Comparison of ENCODE assay signal across 16 mouse cellular contexts in genomic region chr15:7031297-7032043, GRCm38 (mm10). TPM values are rescaled to one million over a fixed set of nuclear protein-coding genes. Genes with fewer than 3 reads are reported as not detected.
DNase-seq lines count a peak whose midpoint lies in the region; ATAC-seq and TF ChIP-seq lines count a peak whose summit lies in the region.
"Had no signal": no experiment of that assay in that cellular context is flagged by ENCODE, and none has a peak within 500 bp of the region (broad histone marks: within the 10 kb centered on the region; RNA-seq: fewer than 3 reads in every experiment).

No protein-coding gene starts in this region.

- DNase-seq in CD4-positive, CD25-positive, alpha-beta regulatory T cell, adult 2 months (ENCODE audit: low read depth, low spot score): peak; percentile 1
- peak; percentile 24 for DNase-seq in midbrain, postnatal 0 days (ENCODE audit: low spot score)
- peak; percentile 82 for DNase-seq in skeletal muscle tissue, adult 2 months (ENCODE audit: low read depth, low spot score)
- no peak for DNase-seq in kidney, adult 8-10 months
- DNase-seq: cerebellum, postnatal 25 days; kidney, postnatal 14 days; right cerebral cortex, postnatal 14 days had no signal

- no peaks in the 10 kb centered on the region for H3K36me3 ChIP-seq in heart, embryonic 14.5 days (ENCODE audit: control insufficient read depth, insufficient read depth, low read length)
- no peaks in the 10 kb centered on the region for H3K36me3 ChIP-seq in heart, embryonic 11.5 days (ENCODE audit: control insufficient read depth, insufficient read depth, low read length)
- H3K36me3 ChIP-seq in midbrain, postnatal 0 days (ENCODE audit: insufficient read depth, low read length): no peaks in the 10 kb centered on the region
- H3K36me3 ChIP-seq in midbrain, embryonic 16.5 days (ENCODE audit: control insufficient read depth, insufficient read depth, low read length): no peaks in the 10 kb centered on the region
- H3K36me3 ChIP-seq: embryonic facial prominence, embryonic 13.5 days; forebrain, embryonic 12.5 days; limb, embryonic 13.5 days; lung, embryonic 15.5 days had no signal

- no peak for ATAC-seq in CD4-positive, CD25-positive, alpha-beta regulatory T cell, adult 4 months
- no peak for ATAC-seq in heart, embryonic 14.5 days (ENCODE audit: insufficient number of reproducible peaks, insufficient read depth, low FRiP score, low read depth)
- ATAC-seq in heart, embryonic 11.5 days (replicated peaks; ENCODE audit: insufficient number of reproducible peaks, low FRiP score, low TSS enrichment): no peak
- no peak for ATAC-seq in midbrain, postnatal 0 days (ENCODE audit: low FRiP score)
- no peak for ATAC-seq in midbrain, embryonic 16.5 days
- ATAC-seq: intestine, embryonic 16.5 days had no signal

- H3K27ac ChIP-seq in heart, embryonic 14.5 days (replicated peaks in 1 of 2; ENCODE audit: control insufficient read depth in 1 of 2, insufficient read depth in 1 of 2, low read depth in 2 of 2, low read length in 2 of 2): no peak overlapping the region; a peak in 1 of 4 replicates
- no peak overlapping the region for H3K27ac ChIP-seq in heart, embryonic 11.5 days (ENCODE audit: low read depth, low read length)
- no peak overlapping the region for H3K27ac ChIP-seq in midbrain, postnatal 0 days (ENCODE audit: low read depth, low read length)
- H3K27ac ChIP-seq in midbrain, embryonic 16.5 days (ENCODE audit: low read length): no peak overlapping the region
- H3K27ac ChIP-seq: embryonic facial prominence, embryonic 13.5 days; forebrain, embryonic 12.5 days; limb, embryonic 13.5 days; lung, embryonic 15.5 days had no signal

- no peaks in the 10 kb centered on the region for H3K9me3 ChIP-seq in heart, embryonic 14.5 days (ENCODE audit: control insufficient read depth, low read length)
- H3K9me3 ChIP-seq in heart, embryonic 11.5 days (replicated peaks; ENCODE audit: control insufficient read depth, low read length): no peaks in the 10 kb centered on the region
- H3K9me3 ChIP-seq in midbrain, postnatal 0 days (ENCODE audit: low read length): no peaks in the 10 kb centered on the region
- H3K9me3 ChIP-seq in midbrain, embryonic 16.5 days (replicated peaks; ENCODE audit: control insufficient read depth, low read length, poor library complexity, severe bottlenecking): no peaks in the 10 kb centered on the region
- H3K9me3 ChIP-seq: embryonic facial prominence, embryonic 13.5 days; forebrain, embryonic 12.5 days; limb, embryonic 13.5 days; lung, embryonic 15.5 days had no signal

- H3K4me2 ChIP-seq in heart, embryonic 14.5 days (ENCODE audit: low read length): peak overlapping the region; percentile 19
- no peak overlapping the region for H3K4me2 ChIP-seq in heart, embryonic 11.5 days
- H3K4me2 ChIP-seq in midbrain, postnatal 0 days (ENCODE audit: low read depth, low read length, poor library complexity, severe bottlenecking): no peak overlapping the region
- H3K4me2 ChIP-seq in midbrain, embryonic 16.5 days (ENCODE audit: low read length): no peak overlapping the region
- H3K4me2 ChIP-seq: embryonic facial prominence, embryonic 13.5 days; forebrain, embryonic 12.5 days; limb, embryonic 13.5 days; lung, embryonic 15.5 days had no signal

- H3K4me3 ChIP-seq in heart, embryonic 14.5 days (ENCODE audit: control insufficient read depth in 1 of 2, insufficient read depth in 1 of 2, low read depth in 1 of 2, low read length in 2 of 2): no peak overlapping the region
- H3K4me3 ChIP-seq in heart, embryonic 11.5 days (ENCODE audit: low read depth, low read length): no peak overlapping the region
- H3K4me3 ChIP-seq in midbrain, postnatal 0 days (ENCODE audit: low read depth, low read length): no peak overlapping the region
- H3K4me3 ChIP-seq in midbrain, embryonic 16.5 days (ENCODE audit: low read depth, low read length): no peak overlapping the region
- H3K4me3 ChIP-seq: embryonic facial prominence, embryonic 13.5 days; forebrain, embryonic 12.5 days; limb, embryonic 13.5 days; lung, embryonic 15.5 days had no signal

- 41% methylated on average over 6 of the region's 6 CpGs for WGBS in heart, embryonic 14.5 days
- WGBS in heart, embryonic 11.5 days (ENCODE audit: insufficient replicate concordance): 47% methylated on average over 6 of the region's 6 CpGs
- WGBS in midbrain, postnatal 0 days: 58% methylated on average over 6 of the region's 6 CpGs
- WGBS in midbrain, embryonic 16.5 days: 71% methylated on average over 6 of the region's 6 CpGs

- peaks cover 7 to 12% of the 10 kb centered on the region in 2 experiments for H3K4me1 ChIP-seq in heart, embryonic 14.5 days (ENCODE audit: control insufficient read depth in 2 of 2, insufficient read depth in 2 of 2, low read length in 2 of 2)
- H3K4me1 ChIP-seq in heart, embryonic 11.5 days (ENCODE audit: control insufficient read depth, insufficient read depth, low read length): peaks cover 11% of the 10 kb centered on the region
- H3K4me1 ChIP-seq in midbrain, postnatal 0 days (ENCODE audit: insufficient read depth, low read length): no peaks in the 10 kb centered on the region
- no peaks in the 10 kb centered on the region for H3K4me1 ChIP-seq in midbrain, embryonic 16.5 days (ENCODE audit: control insufficient read depth, insufficient read depth, low read length)
- H3K4me1 ChIP-seq: embryonic facial prominence, embryonic 13.5 days; forebrain, embryonic 12.5 days had no signal

- TF ChIP-seq CTCF in midbrain, postnatal 0 days (IDR thresholded peaks at IDR 0.05): no peak

- no peaks in the 10 kb centered on the region for H3K27me3 ChIP-seq in heart, embryonic 14.5 days (ENCODE audit: control insufficient read depth, insufficient read depth, low read length)
- H3K27me3 ChIP-seq in heart, embryonic 11.5 days (ENCODE audit: control insufficient read depth, insufficient read depth, low read length): no peaks in the 10 kb centered on the region
- no peaks in the 10 kb centered on the region for H3K27me3 ChIP-seq in midbrain, postnatal 0 days (ENCODE audit: insufficient read depth, low read length)
- H3K27me3 ChIP-seq in midbrain, embryonic 16.5 days (ENCODE audit: control insufficient read depth, insufficient read depth, low read depth, low read length): no peaks in the 10 kb centered on the region
- H3K27me3 ChIP-seq: embryonic facial prominence, embryonic 13.5 days; forebrain, embryonic 12.5 days; limb, embryonic 13.5 days; lung, embryonic 15.5 days had no signal

- no peak overlapping the region for H3K9ac ChIP-seq in heart, embryonic 14.5 days (ENCODE audit: low read length)
- H3K9ac ChIP-seq in heart, embryonic 11.5 days (ENCODE audit: low read depth, low read length): no peak overlapping the region
- H3K9ac ChIP-seq in midbrain, postnatal 0 days (replicated peaks; ENCODE audit: low read length, poor library complexity, severe bottlenecking): no peak overlapping the region
- no peak overlapping the region for H3K9ac ChIP-seq in midbrain, embryonic 16.5 days (ENCODE audit: low read depth, low read length)
- H3K9ac ChIP-seq: embryonic facial prominence, embryonic 13.5 days; forebrain, embryonic 12.5 days; limb, embryonic 13.5 days; lung, embryonic 15.5 days had no signal

RNA-seq across cellular contexts. Expression of gene Lifr, which starts 58.9 kb away (rescaled TPM):
- under 1 TPM; 0.06 to 0.16 TPM for polyA plus RNA-seq in CD4-positive, CD25-positive, alpha-beta regulatory T cell, adult 4 months (2017; shearing (Covaris generic))
- 33.4 and 36.4 TPM in 2 replicates for polyA plus RNA-seq in heart, embryonic 14.5 days (2014; fragmentation: Nextera tagmentation; extraction: Ambion mirVana)
- 22.1 and 31.4 TPM in 2 replicates for polyA plus RNA-seq in heart, embryonic 11.5 days (2014; fragmentation: Nextera tagmentation; extraction: Ambion mirVana)
- 28.0 and 31.8 TPM in 2 replicates for total RNA-seq in midbrain, postnatal 0 days (2014; rRNA removed)
- polyA plus RNA-seq in midbrain, postnatal 0 days (2015; fragmentation: Nextera tagmentation; extraction: Ambion mirVana): 10.3 and 12.2 TPM in 2 replicates
- 8.0 and 9.5 TPM in 2 replicates for polyA plus RNA-seq in midbrain, embryonic 16.5 days (2015; fragmentation: Nextera tagmentation; extraction: Ambion mirVana)

Comparison
In these comparisons a context has a peak if more than half of its experiments do, and no peak if none do; other contexts are left out.
1. DNase-seq: peak in CD4-positive, CD25-positive, alpha-beta regulatory T cell, adult 2 months (single experiment), midbrain, postnatal 0 days (single experiment) and skeletal muscle tissue, adult 2 months (single experiment); none in kidney, adult 8-10 months (0 of 2).